Mouse (Mus musculus) midbrain, embryonic 13.5 days (tissue): ENCODE measurements around the gene Dpp4. TPM values are rescaled to one million over a fixed set of nuclear protein-coding genes. Genes with fewer than 3 reads are reported as not detected.

ENCODE experiments used
- ATAC-seq: fragments of 200-750 bp; cut with Nextera tagmentation; 2 replicates; pipeline ENCODE4 v1.8.0; 2017; ENCODE audit warnings: mild to moderate bottlenecking, moderate TSS enrichment, moderate library complexity
- H3K27ac ChIP-seq: fragments of 300-500 bp; sonication (generic); 2 replicates; pipeline ENCODE4 v1.5.1; 2015; ENCODE audit warnings: inconsistent platforms, mild to moderate bottlenecking, moderate library complexity
- H3K27me3 ChIP-seq: fragments of 300-500 bp; sonication (generic); 2 replicates; pipeline ENCODE4 v1.6.1; 2015; ENCODE audit warnings: mild to moderate bottlenecking, inconsistent platforms
- H3K36me3 ChIP-seq: fragments of 300-500 bp; sonication (generic); 2 replicates; pipeline ENCODE4 v1.6.1; 2015; ENCODE audit warnings: mild to moderate bottlenecking, inconsistent platforms
- H3K4me1 ChIP-seq: fragments of 300-500 bp; sonication (generic); replicated peaks from 2 replicates; pipeline ENCODE4 v1.6.1; 2015; ENCODE audit warnings: inconsistent platforms
- H3K4me2 ChIP-seq: fragments of 300-500 bp; sonication (generic); replicated peaks from 2 replicates; pipeline ENCODE4 v1.6.1; 2015; ENCODE audit warnings: moderate library complexity, mild to moderate bottlenecking, inconsistent platforms
- H3K4me3 ChIP-seq: fragments of 300-500 bp; sonication (generic); replicated peaks from 2 replicates; pipeline ENCODE4 v1.5.1; 2015; ENCODE audit warnings: mild to moderate bottlenecking, inconsistent platforms
- H3K9ac ChIP-seq: fragments of 300-500 bp; sonication (generic); replicated peaks from 2 replicates; pipeline ENCODE4 v1.6.1; 2015; ENCODE audit warnings: mild to moderate bottlenecking, inconsistent platforms
- H3K9me3 ChIP-seq: fragments of 300-500 bp; sonication (generic); 2 replicates; pipeline ENCODE4 v1.6.1; 2016; ENCODE audit warnings: mild to moderate bottlenecking, inconsistent platforms
- WGBS: fragments of 180-500 bp; shearing (Covaris S2); methylation state at CpG from one replicate; pipeline ENCODE4 v1.1.7; 2015; 5-methylcytosine and 5-hydroxymethylcytosine counted together
- polyA plus RNA-seq: library from polyadenylated mRNA; unstranded; fragments of >200 nt; fragmentation: Nextera tagmentation; extraction: Ambion mirVana; gene quantifications from 2 replicates; pipeline ENCODE4 v1.2.1, GENCODE M21; 2015

Dpp4 gene
- polyA plus RNA-seq, 1 experiment from 2014 or later: 1.4 TPM

GRCm38 (mm10) chr2:62431245-62431795 lies 19.3 kb upstream of the Dpp4 start:
- no peak overlapping the region for H3K27ac ChIP-seq
- H3K4me2 ChIP-seq: no peak overlapping the region
- H3K9me3 ChIP-seq: no peaks in the 10 kb centered on the region
- ATAC-seq: no peak
- no peaks in the 10 kb centered on the region for H3K27me3 ChIP-seq
- H3K9ac ChIP-seq: no peak overlapping the region
- H3K4me3 ChIP-seq: no peak overlapping the region
- H3K36me3 ChIP-seq: no peaks in the 10 kb centered on the region
- 85% methylated on average over 8 of the region's 8 CpGs for WGBS
- no peaks in the 10 kb centered on the region for H3K4me1 ChIP-seq

DNA sequence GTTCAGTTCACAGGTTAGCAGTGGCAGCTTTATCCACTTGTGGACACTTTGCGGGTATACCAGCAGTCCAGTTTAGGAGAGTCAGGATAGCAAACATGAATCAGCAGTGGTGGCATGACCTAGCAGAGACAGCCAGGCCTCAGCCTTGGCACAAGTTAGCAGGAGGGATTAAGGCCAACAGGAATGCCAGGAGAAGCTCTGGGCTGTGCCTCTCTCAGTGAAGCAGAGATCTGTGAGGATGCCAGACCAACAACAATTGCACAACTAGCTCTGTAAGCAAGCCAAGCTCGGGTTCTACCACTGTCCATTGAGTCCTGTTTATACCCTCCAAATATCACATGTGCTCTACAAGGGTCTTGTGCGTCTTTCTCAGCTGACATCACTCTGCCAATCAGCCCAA lies 13.9 kb upstream of the Dpp4 start:
- no peaks in the 10 kb centered on the region for H3K36me3 ChIP-seq
- no peak overlapping the region for H3K27ac ChIP-seq
- H3K4me3 ChIP-seq: no peak overlapping the region
- no peak overlapping the region for H3K4me2 ChIP-seq
- H3K9me3 ChIP-seq: no peaks in the 10 kb centered on the region
- H3K4me1 ChIP-seq: no peaks in the 10 kb centered on the region
- H3K27me3 ChIP-seq: no peaks in the 10 kb centered on the region
- no peak for ATAC-seq
- H3K9ac ChIP-seq: no peak overlapping the region
- 88% methylated on average over 3 of the region's 3 CpGs for WGBS

DNA sequence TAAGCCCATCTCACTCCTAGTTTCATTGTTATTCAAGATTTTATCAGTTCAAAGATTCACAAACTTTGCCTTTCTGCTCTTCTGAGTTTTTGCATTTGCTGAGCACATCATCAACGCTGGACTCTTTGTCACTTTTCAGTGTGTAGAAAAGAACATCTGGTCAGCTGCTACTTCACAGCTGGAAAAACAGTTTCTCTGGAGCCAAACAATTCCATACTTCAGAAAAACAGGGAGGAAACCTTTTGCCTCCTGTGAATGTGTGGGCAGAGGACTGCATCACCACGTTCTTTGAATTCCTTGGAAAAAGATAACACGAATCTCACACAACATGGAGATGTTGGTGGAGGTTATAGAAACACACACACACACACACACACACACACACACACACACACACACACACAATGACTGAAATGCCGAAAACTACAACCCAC lies 11.3 kb upstream of the Dpp4 start:
- H3K4me3 ChIP-seq: no peak overlapping the region
- H3K4me1 ChIP-seq: no peaks in the 10 kb centered on the region
- no peaks in the 10 kb centered on the region for H3K27me3 ChIP-seq
- H3K36me3 ChIP-seq: no peaks in the 10 kb centered on the region
- no peaks in the 10 kb centered on the region for H3K9me3 ChIP-seq
- H3K4me2 ChIP-seq: no peak overlapping the region
- WGBS: 56% methylated on average over 4 of the region's 4 CpGs
- no peak overlapping the region for H3K9ac ChIP-seq
- no peak for ATAC-seq
- no peak overlapping the region for H3K27ac ChIP-seq

DNA sequence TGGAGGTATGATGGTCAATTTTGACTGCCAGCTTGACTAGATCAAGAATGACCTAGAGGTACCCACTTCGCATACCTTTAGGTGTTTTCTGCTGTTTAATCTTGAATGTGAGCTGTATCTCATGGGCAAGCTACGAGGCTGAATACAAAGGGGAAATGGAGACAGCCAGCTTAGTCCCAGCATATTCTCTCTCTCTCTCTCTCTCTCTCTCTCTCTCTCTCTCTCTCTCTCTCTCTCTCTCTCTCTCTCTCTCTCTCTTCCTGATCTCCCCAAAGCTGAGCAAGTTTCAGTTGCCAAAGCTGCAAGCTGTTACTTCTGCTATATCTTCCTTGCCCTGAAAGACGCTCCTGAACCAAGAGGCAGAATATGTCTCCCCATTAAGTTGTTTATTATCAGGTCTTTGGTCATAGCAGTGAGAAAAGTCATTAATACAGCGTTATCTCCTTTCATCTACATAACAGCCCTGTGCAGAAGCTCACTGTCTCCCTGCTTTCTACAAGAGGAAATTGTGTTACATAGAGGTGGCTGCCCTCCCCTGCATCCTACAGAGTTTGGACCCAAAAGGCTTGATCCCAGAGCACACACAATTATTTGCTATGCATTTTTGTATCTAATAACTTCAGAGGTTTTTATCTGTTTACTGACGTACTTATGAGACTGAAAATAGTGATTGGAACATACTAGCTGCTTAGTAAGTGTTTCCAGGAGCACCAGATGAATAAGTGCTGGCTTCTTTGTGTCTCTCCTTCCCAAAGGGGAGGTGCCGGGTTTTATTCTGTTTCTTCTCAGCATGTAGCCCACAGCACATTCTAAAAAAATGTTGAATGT lies 10.7 kb upstream of the Dpp4 start:
- 73% methylated on average over 6 of the region's 6 CpGs for WGBS
- Histone ChIP-seq H3K36me3 (no peaks in the 10 kb centered on the region), H3K27me3 (no peaks in the 10 kb centered on the region), H3K27ac (no peak overlapping the region), H3K4me1 (no peaks in the 10 kb centered on the region), H3K4me2 (no peak overlapping the region), H3K9me3 (no peaks in the 10 kb centered on the region), H3K4me3 (no peak overlapping the region), H3K9ac (no peak overlapping the region)
- ATAC-seq: no peak

DNA sequence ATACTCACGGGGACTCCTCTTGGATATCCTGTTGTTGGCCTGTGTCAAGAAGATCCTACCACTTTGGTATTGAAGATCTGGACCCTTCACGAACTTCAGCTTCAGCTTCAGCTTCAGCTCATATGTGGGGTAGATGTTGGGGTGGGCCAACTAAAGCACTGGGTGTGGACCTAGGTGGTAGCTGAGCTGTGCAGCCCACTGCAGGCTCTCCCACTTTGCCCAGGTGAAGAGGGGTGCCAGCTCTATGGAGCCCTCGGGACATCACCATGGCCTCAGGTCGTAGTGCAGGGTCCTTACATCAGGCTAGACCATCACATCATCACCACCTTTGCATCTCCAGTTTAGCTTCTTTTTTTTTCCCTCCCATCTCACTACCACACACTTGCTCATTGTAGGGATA lies 9.2 kb upstream of the Dpp4 start:
- Histone ChIP-seq H3K4me3 (no peak overlapping the region), H3K36me3 (no peaks in the 10 kb centered on the region), H3K9ac (no peak overlapping the region), H3K9me3 (no peaks in the 10 kb centered on the region), H3K27ac (no peak overlapping the region), H3K27me3 (no peaks in the 10 kb centered on the region), H3K4me1 (no peaks in the 10 kb centered on the region), H3K4me2 (no peak overlapping the region)
- ATAC-seq: 0 out of 2 replicates have a peak, but pooled peaks have one; percentile 50
- WGBS: 91% methylated on average over 4 of the region's 4 CpGs

DNA sequence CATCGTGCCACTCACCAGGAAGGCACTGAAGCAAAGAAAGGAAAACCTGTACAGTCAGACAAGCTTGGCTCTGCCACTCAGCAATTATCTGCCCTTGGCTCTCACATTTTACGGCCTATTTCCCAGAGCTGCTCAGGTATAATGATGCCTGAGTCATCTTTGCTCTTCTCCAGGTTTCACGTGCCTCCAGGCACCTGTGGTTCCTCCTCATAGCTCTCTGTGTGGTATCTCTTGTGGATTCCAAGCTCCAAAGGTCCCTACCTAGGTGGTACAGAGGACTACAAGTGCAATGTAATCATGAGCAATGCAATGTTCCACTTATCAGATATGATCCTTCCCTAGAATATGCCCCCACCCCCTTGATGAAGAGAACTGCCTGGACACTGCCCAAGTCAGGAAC lies 8.0 kb upstream of the Dpp4 start:
- Histone ChIP-seq H3K27ac (no peak overlapping the region), H3K9me3 (no peaks in the 10 kb centered on the region), H3K9ac (no peak overlapping the region), H3K4me3 (no peak overlapping the region), H3K36me3 (no peaks in the 10 kb centered on the region), H3K4me2 (no peak overlapping the region), H3K27me3 (no peaks in the 10 kb centered on the region), H3K4me1 (no peaks in the 10 kb centered on the region)
- no peak for ATAC-seq
- WGBS: 79% methylated on average over 3 of the region's 3 CpGs

GRCm38 (mm10) chr2:62417233-62417632 lies 5.2 kb upstream of the Dpp4 start:
- Histone ChIP-seq H3K27me3 (peaks cover 5% of the 10 kb centered on the region; the same call in 1 of the 2 replicates), H3K9ac (no peak overlapping the region), H3K4me3 (no peak overlapping the region), H3K4me1 (no peaks in the 10 kb centered on the region), H3K36me3 (no peaks in the 10 kb centered on the region), H3K27ac (no peak overlapping the region), H3K9me3 (no peaks in the 10 kb centered on the region), H3K4me2 (no peak overlapping the region)
- ATAC-seq: no peak
- 83% methylated on average over 1 of the region's 1 CpGs for WGBS

GRCm38 (mm10) chr2:62411211-62412080 lies 585 bp downstream of the Dpp4 start:
- Histone ChIP-seq H3K4me1 (peaks cover 13% of the 10 kb centered on the region), H3K36me3 (no peaks in the 10 kb centered on the region), H3K9me3 (no peaks in the 10 kb centered on the region), H3K27me3 (peaks cover 24% of the 10 kb centered on the region), H3K9ac (peak overlapping the region; percentile 41), H3K4me3 (peak overlapping the region; percentile 44), H3K4me2 (peak overlapping the region; percentile 83), H3K27ac (no peak overlapping the region)
- WGBS: 6% methylated on average over 47 of the region's 47 CpGs
- peak; percentile 83 for ATAC-seq

GRCm38 (mm10) chr2:62408701-62409201 lies 3.3 kb downstream of the Dpp4 start:
- peaks cover 13% of the 10 kb centered on the region for H3K4me1 ChIP-seq
- no peak for ATAC-seq
- no peaks in the 10 kb centered on the region for H3K36me3 ChIP-seq
- no peak overlapping the region for H3K27ac ChIP-seq
- WGBS: 41% methylated on average over 4 of the region's 4 CpGs
- H3K4me3 ChIP-seq: no peak overlapping the region
- H3K9me3 ChIP-seq: no peaks in the 10 kb centered on the region
- peaks cover 24% of the 10 kb centered on the region for H3K27me3 ChIP-seq
- H3K4me2 ChIP-seq: no peak overlapping the region
- no peak overlapping the region for H3K9ac ChIP-seq

- WGBS: 84% methylated on average over 5 of the region's 5 CpGs
- peaks cover 13% of the 10 kb centered on the region for H3K4me1 ChIP-seq
- H3K9me3 ChIP-seq: no peaks in the 10 kb centered on the region
- no peaks in the 10 kb centered on the region for H3K36me3 ChIP-seq
- no peak overlapping the region for H3K4me3 ChIP-seq
- no peak overlapping the region for H3K27ac ChIP-seq
- H3K9ac ChIP-seq: no peak overlapping the region
- no peak for ATAC-seq
- H3K4me2 ChIP-seq: no peak overlapping the region
- peaks cover 24% of the 10 kb centered on the region for H3K27me3 ChIP-seq
Observed at GRCm38 (mm10) chr2:62408216-62408615, 3.8 kb downstream of the Dpp4 start.

GRCm38 (mm10) chr2:62403556-62404135 lies 8.4 kb downstream of the Dpp4 start:
- no peaks in the 10 kb centered on the region for H3K36me3 ChIP-seq
- WGBS: 89% methylated on average over 5 of the region's 5 CpGs
- H3K9me3 ChIP-seq: no peaks in the 10 kb centered on the region
- H3K9ac ChIP-seq: no peak overlapping the region
- H3K4me2 ChIP-seq: no peak overlapping the region
- no peak overlapping the region for H3K27ac ChIP-seq
- ATAC-seq: no peak
- H3K4me3 ChIP-seq: no peak overlapping the region
- no peaks in the 10 kb centered on the region for H3K27me3 ChIP-seq
- H3K4me1 ChIP-seq: no peaks in the 10 kb centered on the region
